Comparison of ENCODE assay signal across 12 mouse cellular contexts in the genomic region with DNA sequence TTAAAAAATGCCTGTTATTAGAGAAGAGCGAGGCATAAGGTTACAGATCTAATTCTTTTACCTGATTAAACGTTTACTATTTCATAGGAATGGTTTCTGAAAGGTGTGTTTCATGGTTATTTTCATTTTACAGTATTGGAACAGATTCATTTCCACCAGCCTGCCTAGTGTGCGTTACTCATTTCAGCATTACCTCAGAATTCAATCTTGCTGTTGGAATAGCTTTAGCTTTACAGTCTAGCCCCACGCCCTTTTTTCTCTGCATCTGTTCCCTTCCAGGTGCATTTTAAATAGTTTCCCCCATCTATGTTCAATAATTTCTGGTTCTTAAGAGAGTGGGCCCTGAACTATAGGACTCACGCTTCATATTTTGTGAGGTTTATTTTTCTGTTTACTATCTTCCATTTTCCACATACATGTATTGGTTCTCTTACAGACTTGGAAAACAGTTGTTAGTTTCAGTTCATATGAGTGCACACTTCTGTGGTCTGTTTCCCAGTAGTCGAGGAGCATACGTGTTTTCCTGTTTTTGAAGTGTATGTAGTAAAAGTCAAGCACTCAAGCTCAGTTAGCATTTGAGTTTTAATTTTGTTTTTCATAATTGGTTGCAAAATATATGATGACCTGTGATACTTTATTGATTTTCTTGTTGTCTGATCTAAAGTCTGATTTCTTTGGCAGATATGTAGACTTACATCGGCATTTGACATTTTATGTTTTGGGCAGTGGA. TPM values are rescaled to one million over a fixed set of nuclear protein-coding genes. Genes with fewer than 3 reads are reported as not detected.
DNase-seq lines count a peak whose midpoint lies in the region; ATAC-seq lines count a peak whose summit lies in the region.
"Had no signal": no experiment of that assay in that cellular context is flagged by ENCODE, and none has a peak within 500 bp of the region (broad histone marks: within the 10 kb centered on the region; RNA-seq: fewer than 3 reads in every experiment).

No protein-coding gene starts in this region.

- H3K4me3 ChIP-seq in forebrain, embryonic 12.5 days (replicated peaks): no peak overlapping the region
- H3K4me3 ChIP-seq in forebrain, embryonic 10.5 days: no peak overlapping the region
- H3K4me3 ChIP-seq in lung, embryonic 15.5 days: no peak overlapping the region
- H3K4me3 ChIP-seq in hindbrain, embryonic 14.5 days (replicated peaks; ENCODE audit: low read length): no peak overlapping the region
- H3K4me3 ChIP-seq in neural tube, embryonic 15.5 days (replicated peaks): no peak overlapping the region
- H3K4me3 ChIP-seq: erythroblast, embryonic 14.5 days had no signal

- H3K4me1 ChIP-seq in forebrain, embryonic 12.5 days: peaks cover 24% of the 10 kb centered on the region
- H3K4me1 ChIP-seq in forebrain, embryonic 10.5 days: peaks cover 20% of the 10 kb centered on the region
- H3K4me1 ChIP-seq in lung, embryonic 15.5 days: peaks cover 10% of the 10 kb centered on the region; the same call in 1 of the 2 replicates
- H3K4me1 ChIP-seq in hindbrain, embryonic 14.5 days (replicated peaks; ENCODE audit: control insufficient read depth, insufficient read depth, low read length): no peaks in the 10 kb centered on the region
- peaks cover 11% of the 10 kb centered on the region for H3K4me1 ChIP-seq in neural tube, embryonic 15.5 days

- no peaks in the 10 kb centered on the region for H3K36me3 ChIP-seq in forebrain, embryonic 12.5 days (replicated peaks)
- H3K36me3 ChIP-seq in forebrain, embryonic 10.5 days (replicated peaks): no peaks in the 10 kb centered on the region
- no peaks in the 10 kb centered on the region for H3K36me3 ChIP-seq in lung, embryonic 15.5 days
- no peaks in the 10 kb centered on the region for H3K36me3 ChIP-seq in hindbrain, embryonic 14.5 days (replicated peaks; ENCODE audit: control insufficient read depth, insufficient read depth)
- no peaks in the 10 kb centered on the region for H3K36me3 ChIP-seq in neural tube, embryonic 15.5 days

- H3K27ac ChIP-seq in forebrain, embryonic 12.5 days: peak overlapping the region; percentile 51; the same call in 1 of the 2 replicates
- H3K27ac ChIP-seq in forebrain, embryonic 10.5 days: no peak overlapping the region
- H3K27ac ChIP-seq in lung, embryonic 15.5 days: no peak overlapping the region; the same call in 1 of the 2 replicates
- peak overlapping the region; percentile 51 for H3K27ac ChIP-seq in hindbrain, embryonic 14.5 days
- peak overlapping the region; percentile 65 for H3K27ac ChIP-seq in neural tube, embryonic 15.5 days (replicated peaks)

- H3K9ac ChIP-seq in forebrain, embryonic 12.5 days: no peak overlapping the region
- H3K9ac ChIP-seq in lung, embryonic 15.5 days: no peak overlapping the region
- no peak overlapping the region for H3K9ac ChIP-seq in hindbrain, embryonic 14.5 days
- no peak overlapping the region for H3K9ac ChIP-seq in neural tube, embryonic 15.5 days (replicated peaks)

- no peaks in the 10 kb centered on the region for H3K9me3 ChIP-seq in forebrain, embryonic 12.5 days
- no peaks in the 10 kb centered on the region for H3K9me3 ChIP-seq in forebrain, embryonic 10.5 days
- no peaks in the 10 kb centered on the region for H3K9me3 ChIP-seq in lung, embryonic 15.5 days
- no peaks in the 10 kb centered on the region for H3K9me3 ChIP-seq in hindbrain, embryonic 14.5 days (ENCODE audit: control insufficient read depth, low read length)
- H3K9me3 ChIP-seq in neural tube, embryonic 15.5 days (replicated peaks): no peaks in the 10 kb centered on the region

- H3K4me2 ChIP-seq in forebrain, embryonic 12.5 days: peak overlapping the region; percentile 27; the same call in 1 of the 2 replicates
- H3K4me2 ChIP-seq in lung, embryonic 15.5 days: 0 out of 2 replicates have a peak overlapping the region, but pooled peaks have one; percentile 25
- peak overlapping the region; percentile 11; the same call in 1 of the 2 replicates for H3K4me2 ChIP-seq in hindbrain, embryonic 14.5 days (replicated peaks)
- H3K4me2 ChIP-seq in neural tube, embryonic 15.5 days: no peak overlapping the region

- WGBS in forebrain, embryonic 12.5 days: 84% methylated on average over 8 of the region's 8 CpGs
- 89% methylated on average over 8 of the region's 8 CpGs for WGBS in forebrain, embryonic 10.5 days
- 57% methylated on average over 8 of the region's 8 CpGs for WGBS in lung, embryonic 15.5 days
- 78% methylated on average over 8 of the region's 8 CpGs for WGBS in hindbrain, embryonic 14.5 days
- 82% methylated on average over 8 of the region's 8 CpGs for WGBS in neural tube, embryonic 15.5 days

- no peaks in the 10 kb centered on the region for H3K27me3 ChIP-seq in forebrain, embryonic 12.5 days
- no peaks in the 10 kb centered on the region for H3K27me3 ChIP-seq in forebrain, embryonic 10.5 days (ENCODE audit: poor library complexity, severe bottlenecking)
- H3K27me3 ChIP-seq in lung, embryonic 15.5 days: no peaks in the 10 kb centered on the region
- no peaks in the 10 kb centered on the region for H3K27me3 ChIP-seq in hindbrain, embryonic 14.5 days (ENCODE audit: control insufficient read depth, insufficient read depth, low read length)
- H3K27me3 ChIP-seq in neural tube, embryonic 15.5 days (replicated peaks): no peaks in the 10 kb centered on the region
- H3K27me3 ChIP-seq: CH12.LX had no signal

- DNase-seq in forebrain, embryonic 10.5 days (ENCODE audit: extremely low spot score, low spot score): no peak
- DNase-seq in lung, adult 18-20 months: no peak
- DNase-seq in hindbrain, embryonic 14.5 days (ENCODE audit: low spot score): no peak
- no peak for DNase-seq in right cerebral cortex, adult 18-20 months
- no peak for DNase-seq in urinary bladder, postnatal 10 days (ENCODE audit: low spot score)
- DNase-seq: kidney, adult 2 months; lung, postnatal 4 days had no signal

- no peak for ATAC-seq in forebrain, embryonic 12.5 days (ENCODE audit: low FRiP score)
- no peak for ATAC-seq in lung, embryonic 15.5 days (ENCODE audit: borderline replicate concordance, extremely low read depth, low FRiP score, low TSS enrichment)
- ATAC-seq in hindbrain, embryonic 14.5 days (ENCODE audit: low FRiP score): no peak
- ATAC-seq in neural tube, embryonic 15.5 days (ENCODE audit: low FRiP score): no peak

RNA-seq across cellular contexts. Expression of gene Cdk19, which starts 32.0 kb away (rescaled TPM):
- polyA plus RNA-seq in forebrain, embryonic 12.5 days (2016; fragmentation: Nextera tagmentation; extraction: Ambion mirVana): 12.5 and 12.9 TPM in 2 replicates
- polyA plus RNA-seq in forebrain, embryonic 10.5 days (2016; fragmentation: Nextera tagmentation; extraction: Ambion mirVana): 3.8 and 4.7 TPM in 2 replicates
- 9.5 and 10.6 TPM in 2 replicates for polyA plus RNA-seq in lung, embryonic 15.5 days (2015; fragmentation: Nextera tagmentation; extraction: Ambion mirVana)
- 14.4 and 15.2 TPM in 2 replicates for polyA plus RNA-seq in hindbrain, embryonic 14.5 days (2014; fragmentation: Nextera tagmentation; extraction: Ambion mirVana)
- polyA plus RNA-seq in neural tube, embryonic 15.5 days (2015; fragmentation: Nextera tagmentation; extraction: Ambion mirVana): 9.7 and 9.9 TPM in 2 replicates

Comparison
In these comparisons a context has a peak if more than half of its experiments do, and no peak if none do; other contexts are left out.
1. H3K27ac ChIP-seq: peak in forebrain, embryonic 12.5 days (single experiment), hindbrain, embryonic 14.5 days (single experiment) and neural tube, embryonic 15.5 days (single experiment); none in forebrain, embryonic 10.5 days (single experiment) and lung, embryonic 15.5 days (single experiment).